In genomic region chr12:108318499-108318898, GRCm38 (mm10) we compare ENCODE assay signal across 11 mouse cellular contexts. TPM values are rescaled to one million over a fixed set of nuclear protein-coding genes. Genes with fewer than 3 reads are reported as not detected.
A peak's percentile ranks its signal among the peaks of the same experiment; 100 is the strongest.
DNase-seq lines count a peak whose midpoint lies in the region; ATAC-seq lines count a peak whose summit lies in the region.
"Had no signal": no experiment of that assay in that cellular context is flagged by ENCODE, and none has a peak within 500 bp of the region (broad histone marks: within the 10 kb centered on the region; RNA-seq: fewer than 3 reads in every experiment).

No protein-coding gene starts in this region.

- H3K36me3 ChIP-seq in forebrain, embryonic 12.5 days (replicated peaks): no peaks in the 10 kb centered on the region
- H3K36me3 ChIP-seq in forebrain, embryonic 16.5 days (ENCODE audit: control insufficient read depth, insufficient read depth): no peaks in the 10 kb centered on the region
- H3K36me3 ChIP-seq in lung, embryonic 15.5 days: no peaks in the 10 kb centered on the region
- no peaks in the 10 kb centered on the region for H3K36me3 ChIP-seq in limb, embryonic 10.5 days
- no peaks in the 10 kb centered on the region for H3K36me3 ChIP-seq in neural tube, embryonic 15.5 days

- no peak for DNase-seq in lung, postnatal 36 days
- peak; percentile 58 for DNase-seq in limb, embryonic 10.5 days (ENCODE audit: low spot score)
- DNase-seq in urinary bladder, postnatal 4 days (ENCODE audit: low spot score in 2 of 2): no peak
- no peak for DNase-seq in right cerebral cortex, postnatal 10 days (ENCODE audit: low spot score in 2 of 2)
- DNase-seq: B cell, adult 2 months; retina, postnatal 1 day had no signal

- peaks cover 75% of the 10 kb centered on the region for H3K4me1 ChIP-seq in forebrain, embryonic 12.5 days
- peaks cover 15% of the 10 kb centered on the region for H3K4me1 ChIP-seq in forebrain, embryonic 16.5 days (replicated peaks; ENCODE audit: control insufficient read depth, insufficient read depth, low read length)
- peaks cover 6% of the 10 kb centered on the region; the same call in 1 of the 2 replicates for H3K4me1 ChIP-seq in lung, embryonic 15.5 days
- peaks cover 29% of the 10 kb centered on the region for H3K4me1 ChIP-seq in limb, embryonic 10.5 days
- H3K4me1 ChIP-seq in neural tube, embryonic 15.5 days: peaks cover 19% of the 10 kb centered on the region

- peaks cover 38% of the 10 kb centered on the region for H3K27me3 ChIP-seq in forebrain, embryonic 12.5 days
- H3K27me3 ChIP-seq in forebrain, embryonic 16.5 days (replicated peaks; ENCODE audit: control insufficient read depth, insufficient read depth, low read length): no peaks in the 10 kb centered on the region
- peaks cover 53% of the 10 kb centered on the region for H3K27me3 ChIP-seq in lung, embryonic 15.5 days
- peaks cover 77% of the 10 kb centered on the region for H3K27me3 ChIP-seq in limb, embryonic 10.5 days (ENCODE audit: low read depth, poor library complexity, severe bottlenecking)
- peaks cover 41% of the 10 kb centered on the region for H3K27me3 ChIP-seq in neural tube, embryonic 15.5 days (replicated peaks)

- peak overlapping the region; percentile 14; the same call in 1 of the 2 replicates for H3K9ac ChIP-seq in forebrain, embryonic 12.5 days
- H3K9ac ChIP-seq in forebrain, embryonic 16.5 days (replicated peaks; ENCODE audit: low read depth, low read length): no peak overlapping the region
- no peak overlapping the region for H3K9ac ChIP-seq in lung, embryonic 15.5 days
- no peak overlapping the region for H3K9ac ChIP-seq in neural tube, embryonic 15.5 days (replicated peaks)

- H3K9me3 ChIP-seq in forebrain, embryonic 12.5 days: no peaks in the 10 kb centered on the region
- no peaks in the 10 kb centered on the region for H3K9me3 ChIP-seq in forebrain, embryonic 16.5 days (ENCODE audit: control insufficient read depth, low read length)
- no peaks in the 10 kb centered on the region for H3K9me3 ChIP-seq in lung, embryonic 15.5 days
- no peaks in the 10 kb centered on the region for H3K9me3 ChIP-seq in limb, embryonic 10.5 days (replicated peaks)
- H3K9me3 ChIP-seq in neural tube, embryonic 15.5 days (replicated peaks): no peaks in the 10 kb centered on the region

- WGBS in forebrain, embryonic 12.5 days: 21% methylated on average over 37 of the region's 37 CpGs
- 41% methylated on average over 37 of the region's 37 CpGs for WGBS in forebrain, embryonic 16.5 days
- WGBS in lung, embryonic 15.5 days: 9% methylated on average over 37 of the region's 37 CpGs
- 7% methylated on average over 37 of the region's 37 CpGs for WGBS in limb, embryonic 10.5 days
- 22% methylated on average over 37 of the region's 37 CpGs for WGBS in neural tube, embryonic 15.5 days

- no peak overlapping the region for H3K27ac ChIP-seq in forebrain, embryonic 12.5 days
- H3K27ac ChIP-seq in forebrain, embryonic 16.5 days (ENCODE audit: low read length): no peak overlapping the region
- H3K27ac ChIP-seq in lung, embryonic 15.5 days: no peak overlapping the region
- no peak overlapping the region for H3K27ac ChIP-seq in limb, embryonic 10.5 days
- no peak overlapping the region for H3K27ac ChIP-seq in neural tube, embryonic 15.5 days (replicated peaks)

- peak overlapping the region; percentile 13; the same call in 1 of the 2 replicates for H3K4me3 ChIP-seq in forebrain, embryonic 12.5 days (replicated peaks)
- no peak overlapping the region for H3K4me3 ChIP-seq in forebrain, embryonic 16.5 days (replicated peaks; ENCODE audit: low read length)
- H3K4me3 ChIP-seq in lung, embryonic 15.5 days: no peak overlapping the region; the same call in 1 of the 2 replicates
- peak overlapping the region; percentile 38 for H3K4me3 ChIP-seq in limb, embryonic 10.5 days
- peak overlapping the region; percentile 14; the same call in 1 of the 2 replicates for H3K4me3 ChIP-seq in neural tube, embryonic 15.5 days (replicated peaks)
- H3K4me3 ChIP-seq: megakaryocyte, embryonic 14.5 days had no signal

- ATAC-seq in forebrain, embryonic 12.5 days (ENCODE audit: low FRiP score): no peak
- no peak for ATAC-seq in forebrain, embryonic 16.5 days
- ATAC-seq in lung, embryonic 15.5 days (ENCODE audit: borderline replicate concordance, extremely low read depth, low FRiP score, low TSS enrichment): peak; percentile 28; the same call in 1 of the 2 replicates
- no peak for ATAC-seq in neural tube, embryonic 15.5 days (ENCODE audit: low FRiP score)

- H3K4me2 ChIP-seq in forebrain, embryonic 12.5 days: peak overlapping the region; percentile 28
- H3K4me2 ChIP-seq in forebrain, embryonic 16.5 days (ENCODE audit: low read length): no peak overlapping the region
- H3K4me2 ChIP-seq in lung, embryonic 15.5 days: peak overlapping the region; percentile 21; the same call in 1 of the 2 replicates
- H3K4me2 ChIP-seq in neural tube, embryonic 15.5 days: peak overlapping the region; percentile 44

RNA-seq across cellular contexts. Expression of gene Hhipl1, which starts 12.4 kb away (rescaled TPM):
- polyA plus RNA-seq in forebrain, embryonic 12.5 days (2016; fragmentation: Nextera tagmentation; extraction: Ambion mirVana): 3.3 and 3.5 TPM in 2 replicates
- 1.6 and 2.3 TPM in 2 replicates for polyA plus RNA-seq in forebrain, embryonic 16.5 days (2015; fragmentation: Nextera tagmentation; extraction: Ambion mirVana)
- polyA plus RNA-seq in lung, embryonic 15.5 days (2015; fragmentation: Nextera tagmentation; extraction: Ambion mirVana): 0.89 and 1.0 TPM in 2 replicates
- polyA plus RNA-seq in limb, embryonic 10.5 days (2016; fragmentation: Nextera tagmentation; extraction: Ambion mirVana): 0.06 and 0.21 TPM in 2 replicates
- 2.7 and 3.2 TPM in 2 replicates for polyA plus RNA-seq in neural tube, embryonic 15.5 days (2015; fragmentation: Nextera tagmentation; extraction: Ambion mirVana)

RNA-seq across cellular contexts. Expression of gene Cyp46a1, which starts 15.7 kb away (rescaled TPM):
- 24.4 and 24.6 TPM in 2 replicates for polyA plus RNA-seq in forebrain, embryonic 12.5 days (2016; fragmentation: Nextera tagmentation; extraction: Ambion mirVana)
- polyA plus RNA-seq in forebrain, embryonic 16.5 days (2015; fragmentation: Nextera tagmentation; extraction: Ambion mirVana): 23.8 and 28.4 TPM in 2 replicates
- polyA plus RNA-seq in lung, embryonic 15.5 days (2015; fragmentation: Nextera tagmentation; extraction: Ambion mirVana): 6.3 and 6.6 TPM in 2 replicates
- polyA plus RNA-seq in limb, embryonic 10.5 days (2016; fragmentation: Nextera tagmentation; extraction: Ambion mirVana): 1.9 and 2.0 TPM in 2 replicates
- 29.5 and 33.2 TPM in 2 replicates for polyA plus RNA-seq in neural tube, embryonic 15.5 days (2015; fragmentation: Nextera tagmentation; extraction: Ambion mirVana)

RNA-seq across cellular contexts. Expression of gene Ccdc85c, which starts 43.3 kb away (rescaled TPM):
- 10.7 and 14.7 TPM in 2 replicates for polyA plus RNA-seq in forebrain, embryonic 12.5 days (2016; fragmentation: Nextera tagmentation; extraction: Ambion mirVana)
- polyA plus RNA-seq in forebrain, embryonic 16.5 days (2015; fragmentation: Nextera tagmentation; extraction: Ambion mirVana): 12.0 and 12.9 TPM in 2 replicates
- polyA plus RNA-seq in lung, embryonic 15.5 days (2015; fragmentation: Nextera tagmentation; extraction: Ambion mirVana): 4.9 and 6.1 TPM in 2 replicates
- polyA plus RNA-seq in limb, embryonic 10.5 days (2016; fragmentation: Nextera tagmentation; extraction: Ambion mirVana): 5.4 and 6.2 TPM in 2 replicates
- polyA plus RNA-seq in neural tube, embryonic 15.5 days (2015; fragmentation: Nextera tagmentation; extraction: Ambion mirVana): 10.5 and 11.9 TPM in 2 replicates

RNA-seq across cellular contexts. Expression of gene Eml1, which starts 52.3 kb away (rescaled TPM):
- 82.4 and 83.0 TPM in 2 replicates for polyA plus RNA-seq in forebrain, embryonic 12.5 days (2016; fragmentation: Nextera tagmentation; extraction: Ambion mirVana)
- 86.7 and 88.4 TPM in 2 replicates for polyA plus RNA-seq in forebrain, embryonic 16.5 days (2015; fragmentation: Nextera tagmentation; extraction: Ambion mirVana)
- 107 and 117 TPM in 2 replicates for polyA plus RNA-seq in lung, embryonic 15.5 days (2015; fragmentation: Nextera tagmentation; extraction: Ambion mirVana)
- 47.1 and 64.7 TPM in 2 replicates for polyA plus RNA-seq in limb, embryonic 10.5 days (2016; fragmentation: Nextera tagmentation; extraction: Ambion mirVana)
- polyA plus RNA-seq in neural tube, embryonic 15.5 days (2015; fragmentation: Nextera tagmentation; extraction: Ambion mirVana): 60.3 and 69.0 TPM in 2 replicates

Comparison
In these comparisons a context has a peak if more than half of its experiments do, and no peak if none do; other contexts are left out.
1. H3K4me3 ChIP-seq: peak in forebrain, embryonic 12.5 days (single experiment), limb, embryonic 10.5 days (single experiment) and neural tube, embryonic 15.5 days (single experiment); none in forebrain, embryonic 16.5 days (single experiment) and lung, embryonic 15.5 days (single experiment).